Mouse (Mus musculus) E14TG2a.4 (cell line): Measurements from ENCODE around the gene Limd2.
"Not testable (repeated sequence)": the region's sequence is repeated elsewhere in the genome, so short reads cannot be mapped to it uniquely, and the experiment has no call there.

Experiments
- CTCF ChIP-seq: conservative IDR thresholded peaks from 2 replicates; pipeline ENCODE4 v1.5.1; 2014; ENCODE audit warnings: low read length
- NANOG ChIP-seq: IDR thresholded peaks from 2 replicates; pipeline ENCODE4 v1.6.1; 2014; ENCODE audit warnings: borderline replicate concordance, low read length, mixed read lengths
- POU5F1 ChIP-seq: IDR thresholded peaks from 2 replicates; pipeline ENCODE4 v1.6.1; 2014; ENCODE audit warnings: low read length, borderline replicate concordance

- TF ChIP-seq CTCF, POU5F1, NANOG: not testable (repeated sequence)
These were observed 33.8 kb downstream of the Limd2 start for GRCm38 (mm10) chr11:106126727-106127373.
